Mouse (Mus musculus): ENCODE measurements around the gene Sgip1. TPM values are rescaled to one million over a fixed set of nuclear protein-coding genes. Genes with fewer than 3 reads are reported as not detected.

Gene Sgip1
- total and polyA plus RNA-seq, 3 experiments = 0.92 to 5.6 TPM; not detected in 1

DNA sequence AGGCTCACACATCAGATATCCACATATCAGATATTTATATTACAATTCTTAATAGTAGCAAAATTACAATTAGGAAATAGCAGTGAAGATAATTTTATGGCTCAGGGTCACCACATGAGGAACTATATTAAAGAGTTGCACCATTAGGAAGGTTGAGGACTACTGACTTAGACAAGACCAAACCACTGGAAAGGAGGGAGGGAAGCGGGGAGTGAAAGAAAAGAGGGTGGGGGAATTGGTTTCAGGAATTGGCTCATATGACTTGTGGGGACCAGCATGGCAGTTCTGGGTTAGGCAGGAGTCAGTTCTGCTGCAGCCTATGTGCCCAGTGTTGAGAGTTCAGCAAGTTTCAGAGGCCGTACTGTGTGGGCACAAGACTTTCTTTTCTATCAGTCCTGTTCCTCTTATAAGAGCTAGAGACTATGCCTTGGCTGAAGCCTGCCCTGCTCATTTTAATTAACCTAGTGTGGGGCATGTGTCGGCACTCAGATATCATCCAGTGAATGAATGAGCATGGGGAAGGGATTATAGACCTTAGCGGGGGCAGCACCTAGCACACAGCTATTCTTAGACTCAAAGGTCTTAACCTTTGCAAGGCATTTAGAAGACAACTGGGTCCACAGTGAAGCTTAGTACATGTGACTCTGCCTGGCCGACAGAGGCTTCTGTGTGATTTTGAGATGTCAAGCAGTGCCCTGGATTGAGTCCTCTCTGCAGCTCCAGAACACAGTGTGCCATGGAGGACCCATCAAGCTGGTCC lies 30.7 kb downstream of the Sgip1 start:
- H3K79me2 ChIP-seq (ENCODE audit: control insufficient read depth, insufficient read depth, low read length, poor library complexity) = no peaks in the 10 kb centered on the region

DNA sequence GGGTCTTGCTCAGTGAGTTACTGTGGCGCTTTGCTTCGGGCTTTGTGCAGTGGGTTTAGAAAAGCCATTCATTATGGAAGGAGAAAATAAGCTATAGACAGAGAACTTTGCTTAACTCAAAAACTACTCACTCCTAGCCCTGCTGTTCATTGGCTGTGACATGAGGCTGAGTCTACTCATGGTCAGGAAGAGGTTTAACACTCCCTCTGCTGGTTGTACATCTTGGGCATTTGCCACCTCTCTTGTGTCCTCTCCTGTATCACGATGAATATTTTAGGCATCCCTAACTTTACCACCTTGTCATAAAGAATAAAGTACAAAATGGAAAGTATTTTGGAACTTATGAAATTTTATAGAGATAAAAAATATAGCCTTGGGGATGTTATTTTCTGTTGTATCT lies 32.1 kb downstream of the Sgip1 start:
- TF ChIP-seq USF1 (IDR thresholded peaks at IDR 0.05; ENCODE audit: low read depth, low read length) = no peak
- no peak for TF ChIP-seq ZKSCAN1 (IDR thresholded peaks at IDR 0.05; ENCODE audit: low read depth, low read length)
- no peak for TF ChIP-seq RAD21 (IDR thresholded peaks at IDR 0.05; ENCODE audit: low read depth, low read length)
- no peak for TF ChIP-seq CHD2 (IDR thresholded peaks at IDR 0.05; ENCODE audit: low read length)
- TF ChIP-seq POLR2AphosphoS5 (IDR thresholded peaks at IDR 0.05; ENCODE audit: borderline replicate concordance, low read depth, low read length) = no peak
- TF ChIP-seq ELF1 (IDR thresholded peaks at IDR 0.05; ENCODE audit: low read depth, low read length) = no peak
- TF ChIP-seq EP300 (IDR thresholded peaks at IDR 0.05; ENCODE audit: low read depth in 1 of 2, low read length in 2 of 2) = no peak
- TF ChIP-seq BHLHE40 (IDR thresholded peaks at IDR 0.05; ENCODE audit: borderline replicate concordance, low read depth, low read length) = no peak
- TF ChIP-seq GATA1 (IDR thresholded peaks at IDR 0.05; ENCODE audit: low read depth, low read length) = no peak
- no peak for TF ChIP-seq SIN3A (IDR thresholded peaks at IDR 0.05; ENCODE audit: low read length)
- no peak for TF ChIP-seq KAT2A (conservative IDR thresholded peaks at IDR 0.05; ENCODE audit: low read depth, low read length)
- TF ChIP-seq TCF12 (IDR thresholded peaks at IDR 0.05; ENCODE audit: low read depth, low read length) = no peak
- TF ChIP-seq MYC (IDR thresholded peaks at IDR 0.05; ENCODE audit: low read depth, low read length) = no peak
- TF ChIP-seq POLR2AphosphoS2 (IDR thresholded peaks at IDR 0.05; ENCODE audit: low read length) = no peak
- Histone ChIP-seq H3K4me1 (ENCODE audit: control insufficient read depth in 1 of 2, insufficient read depth in 2 of 2, low read length in 2 of 2) (no peaks in the 10 kb centered on the region), H3K36me3 (ENCODE audit: control insufficient read depth in 1 of 2, insufficient read depth in 2 of 2, low read length in 2 of 2) (no peaks in the 10 kb centered on the region), H3K27ac (ENCODE audit: control insufficient read depth, low read depth, low read length) (no peak overlapping the region), H3K4me3 (ENCODE audit: control insufficient read depth in 1 of 2, insufficient read depth in 1 of 2, low read depth in 2 of 2, low read length in 2 of 2) (no peak overlapping the region), H3K27me3 (ENCODE audit: control insufficient read depth in 1 of 2, insufficient read depth in 2 of 2, low read length in 2 of 2) (no peaks in the 10 kb centered on the region), H3K9me3 (replicated peaks; ENCODE audit: insufficient read depth, low read length) (no peaks in the 10 kb centered on the region), H3K9ac (ENCODE audit: control insufficient read depth, low read depth, low read length, poor library complexity, severe bottlenecking) (no peak overlapping the region), H3K79me2 (ENCODE audit: control insufficient read depth, insufficient read depth, low read length, poor library complexity) (no peaks in the 10 kb centered on the region)
- no peak for DNase-seq (ENCODE audit: low read depth, low spot score)

More for the DNA sequence above, 30.7 kb downstream of the Sgip1 start:
- H3K4me1 ChIP-seq (ENCODE audit: control insufficient read depth in 1 of 2, insufficient read depth in 2 of 2, low read length in 2 of 2) = no peaks in the 10 kb centered on the region
- no peaks in the 10 kb centered on the region for H3K27me3 ChIP-seq (ENCODE audit: control insufficient read depth in 1 of 2, insufficient read depth in 2 of 2, low read length in 2 of 2)
- no peaks in the 10 kb centered on the region for H3K36me3 ChIP-seq (ENCODE audit: control insufficient read depth in 1 of 2, insufficient read depth in 2 of 2, low read length in 2 of 2)
- no peak for TF ChIP-seq MAFK (IDR thresholded peaks at IDR 0.05; ENCODE audit: borderline replicate concordance, low read depth, low read length)
- no peak for TF ChIP-seq MYC (IDR thresholded peaks at IDR 0.05; ENCODE audit: low read depth, low read length)
- no peak for TF ChIP-seq NELFE (IDR thresholded peaks at IDR 0.05; ENCODE audit: low read depth, low read length)
- no peak for TF ChIP-seq RAD21 (IDR thresholded peaks at IDR 0.05; ENCODE audit: low read depth, low read length)
- no peak for TF ChIP-seq CTCF (IDR thresholded peaks at IDR 0.05 in 2 of 3, conservative IDR thresholded peaks at IDR 0.05 in 1 of 3; ENCODE audit: control insufficient read depth in 1 of 3, insufficient read depth in 1 of 3, low read depth in 2 of 3, low read length in 3 of 3, poor library complexity in 1 of 3, severe bottlenecking in 1 of 3)
- no peak for TF ChIP-seq ZC3H11A (IDR thresholded peaks at IDR 0.05; ENCODE audit: low read depth, low read length)
- no peak for TF ChIP-seq KAT2A (conservative IDR thresholded peaks at IDR 0.05; ENCODE audit: low read depth, low read length)
- TF ChIP-seq ZNF384 (IDR thresholded peaks at IDR 0.05; ENCODE audit: low read depth, low read length) = no peak
- TF ChIP-seq JUND (IDR thresholded peaks at IDR 0.05; ENCODE audit: low read depth, low read length) = no peak
- TF ChIP-seq TAL1 (IDR thresholded peaks at IDR 0.05; ENCODE audit: low read length) = no peak
- no peak overlapping the region for H3K27ac ChIP-seq (ENCODE audit: control insufficient read depth, low read depth, low read length)
- DNase-seq (ENCODE audit: low read depth, low spot score) = no peak
- H3K9ac ChIP-seq (ENCODE audit: control insufficient read depth, low read depth, low read length, poor library complexity, severe bottlenecking) = no peak overlapping the region
- H3K9me3 ChIP-seq (replicated peaks; ENCODE audit: insufficient read depth, low read length) = no peaks in the 10 kb centered on the region
- H3K4me3 ChIP-seq (ENCODE audit: control insufficient read depth in 1 of 2, insufficient read depth in 1 of 2, low read depth in 2 of 2, low read length in 2 of 2) = no peak overlapping the region
